Mouse (Mus musculus) thymus, adult 2 months (tissue): Measurements from ENCODE around the gene Nhlrc4.

Experiments used
- CTCF ChIP-seq: fragments of 200-500 bp; IDR thresholded peaks from 2 replicates; pipeline ENCODE4 v1.5.1; 2012; ENCODE audit warnings: mild to moderate bottlenecking, control low read depth, low read length, moderate library complexity, borderline replicate concordance; ENCODE audit not compliant: control insufficient read depth, poor library complexity, insufficient read depth; ENCODE audit errors: extremely low read depth
- POLR2A ChIP-seq: fragments of 200-500 bp; IDR thresholded peaks from 2 replicates; pipeline ENCODE4 v1.6.1; 2012; ENCODE audit warnings: mild to moderate bottlenecking, low read length, control low read depth, moderate library complexity; ENCODE audit not compliant: control insufficient read depth, poor library complexity, insufficient read depth; ENCODE audit errors: extremely low read depth

- no peak for TF ChIP-seq POLR2A
- TF ChIP-seq CTCF, result no peak
Measured at GRCm38 (mm10) chr17:25918037-25918750, 26.6 kb downstream of the Nhlrc4 start.
